Mouse (Mus musculus): ENCODE measurements around the gene Clic3.

Gene Clic3

GRCm38 (mm10) chr2:25441067-25441466 lies 15.6 kb upstream of the Clic3 start:
- intact Hi-C loops (cut with DNase I), result no loop called here

GRCm38 (mm10) chr2:25442682-25443081 lies 14.0 kb upstream of the Clic3 start:
- intact Hi-C loops (cut with DNase I), result no loop called here

GRCm38 (mm10) chr2:25450853-25451647 lies 5.6 kb upstream of the Clic3 start:
- intact Hi-C loops (cut with DNase I), result no loop called here

GRCm38 (mm10) chr2:25452951-25453350 lies 3.7 kb upstream of the Clic3 start:
- intact Hi-C loops (cut with DNase I), result no loop called here

GRCm38 (mm10) chr2:25457022-25457896 lies 621 bp downstream of the Clic3 start:
- intact Hi-C loops (cut with DNase I), result no loop called here

GRCm38 (mm10) chr2:25458911-25459310 lies 2.3 kb downstream of the Clic3 start:
- intact Hi-C loops (cut with DNase I), result no loop called here

- intact Hi-C loops (cut with DNase I), result no loop called here
Measured at GRCm38 (mm10) chr2:25460135-25460534, 3.5 kb downstream of the Clic3 start.

GRCm38 (mm10) chr2:25460551-25461309 lies 4.1 kb downstream of the Clic3 start, which contains the start of gene Paxx:
Gene Paxx (minus strand): TSS chr2:25461094.
- intact Hi-C loops (cut with DNase I), result no loop called here

GRCm38 (mm10) chr2:25461407-25461806 lies 4.8 kb downstream of the Clic3 start:
- intact Hi-C loops (cut with DNase I), result no loop called here

- intact Hi-C loops (cut with DNase I), result no loop called here
Measured at GRCm38 (mm10) chr2:25463630-25464029, 7.0 kb downstream of the Clic3 start.

GRCm38 (mm10) chr2:25465256-25465655 lies 8.6 kb downstream of the Clic3 start:
- intact Hi-C loops (cut with DNase I), result no loop called here

GRCm38 (mm10) chr2:25465816-25466635 lies 9.4 kb downstream of the Clic3 start:
- intact Hi-C loops (cut with DNase I), result no loop called here

- intact Hi-C loops (cut with DNase I), result no loop called here
Measured at GRCm38 (mm10) chr2:25467606-25468303, 11.1 kb downstream of the Clic3 start.

GRCm38 (mm10) chr2:25468962-25469915 lies 12.6 kb downstream of the Clic3 start:
- intact Hi-C loops (cut with DNase I), result no loop called here

GRCm38 (mm10) chr2:25469969-25470368 lies 13.3 kb downstream of the Clic3 start, which contains the start of gene Ptgds:
Gene Ptgds (minus strand): TSS chr2:25470046.
- intact Hi-C loops (cut with DNase I), result no loop called here

GRCm38 (mm10) chr2:25472550-25472949 lies 15.9 kb downstream of the Clic3 start:
- intact Hi-C loops (cut with DNase I), result no loop called here

GRCm38 (mm10) chr2:25477541-25477940 lies 20.9 kb downstream of the Clic3 start:
- intact Hi-C loops (cut with DNase I), result no loop called here

GRCm38 (mm10) chr2:25477967-25478675 lies 21.5 kb downstream of the Clic3 start:
- intact Hi-C loops (cut with DNase I), result no loop called here

Data from adrenal gland (tissue).